Mouse (Mus musculus) regulatory T cell (primary cell): ENCODE data around the gene Ftl1.
"Not testable (repeated sequence)": the region's sequence is repeated elsewhere in the genome, so short reads cannot be mapped to it uniquely, and the experiment has no call there.

Experiments
- in situ Hi-C: fragments of 300-600 bp; cut with MboI, MseI; formaldehyde crosslinking; loops from one replicate; pipeline ENCODE4 v1.15.1; 2025; ENCODE audit warnings: high pct_unique_total_duplicates

The Ftl1 gene

DNA sequence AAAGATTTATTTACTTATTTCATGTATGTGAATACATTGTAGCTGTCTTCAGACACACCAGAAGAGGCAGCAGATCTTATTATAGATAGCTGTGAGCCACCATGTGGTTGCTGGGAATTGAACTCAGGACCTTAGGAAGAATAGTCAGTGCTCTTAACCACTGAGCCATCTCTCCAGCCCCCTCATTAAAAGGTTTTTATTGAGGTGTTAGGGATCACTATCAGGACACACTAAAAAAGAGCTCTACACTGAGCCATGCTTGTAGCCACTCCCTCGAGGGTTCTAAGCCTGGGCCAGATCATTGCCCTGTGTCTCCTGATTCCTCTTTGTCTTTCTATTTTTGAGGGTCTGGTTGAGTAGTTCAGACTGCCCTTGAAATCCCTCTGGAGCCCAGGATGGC is 16.8 kb upstream of the Ftl1 start:
- in situ Hi-C loops, result loop anchor here (5.0 to 10.0 kb wide), 2 partner anchors 41 to 88 kb away; no protein-coding TSS in a partner anchor

DNA sequence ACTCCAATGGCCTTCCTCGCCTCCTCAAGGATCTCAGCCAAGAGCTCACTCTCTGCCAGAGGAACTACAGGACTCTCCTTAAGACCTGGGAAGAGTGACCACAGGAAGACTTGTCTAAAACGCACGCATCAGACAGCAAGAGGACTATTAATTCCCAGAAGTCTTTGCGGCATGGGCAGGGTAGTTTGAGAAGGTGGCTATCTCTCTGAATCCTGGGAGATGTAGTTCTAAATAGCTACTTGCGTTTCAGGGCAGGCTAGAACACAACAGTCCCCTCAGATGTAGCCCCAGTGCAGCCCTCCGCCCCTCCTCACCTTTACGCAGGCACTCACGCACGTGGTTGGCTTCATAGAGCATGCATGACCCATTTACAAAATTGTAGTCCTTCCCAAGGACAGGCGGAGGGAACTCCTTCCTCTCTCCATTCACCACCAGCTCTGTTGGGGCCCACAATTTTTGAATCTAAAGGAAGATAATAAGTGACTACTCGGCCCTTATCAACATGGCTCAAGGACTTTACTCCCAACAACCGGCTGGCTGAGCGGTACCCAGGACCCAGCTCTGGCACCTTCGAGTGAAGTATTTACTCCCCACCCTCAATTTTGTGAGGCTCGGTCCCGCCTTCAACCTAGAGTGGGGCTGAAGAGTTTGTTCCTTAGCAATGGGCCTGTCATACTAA is 15.7 kb upstream of the Ftl1 start:
- in situ Hi-C loops, result loop anchor here (5.0 to 10.0 kb wide), 2 partner anchors 42 to 89 kb away; no protein-coding TSS in a partner anchor

- in situ Hi-C loops, result loop anchor here (10.0 kb wide), 1 partner anchor 94 kb away; no protein-coding TSS in a partner anchor
Measured at GRCm38 (mm10) chr7:45470869-45471268, 11.2 kb upstream of the Ftl1 start.

- in situ Hi-C loops, result no loop called here
Measured at GRCm38 (mm10) chr7:45467090-45467670, 7.5 kb upstream of the Ftl1 start.

- in situ Hi-C loops, result no loop called here
Measured at GRCm38 (mm10) chr7:45466283-45467089, 6.8 kb upstream of the Ftl1 start, which contains the start of gene Bax. Gene Bax (minus strand): TSS chr7:45466898.

- in situ Hi-C loops, result no loop called here
Measured at GRCm38 (mm10) chr7:45465549-45465948, 5.9 kb upstream of the Ftl1 start.

GRCm38 (mm10) chr7:45465112-45465511 is 5.4 kb upstream of the Ftl1 start:
- in situ Hi-C loops, result no loop called here

DNA sequence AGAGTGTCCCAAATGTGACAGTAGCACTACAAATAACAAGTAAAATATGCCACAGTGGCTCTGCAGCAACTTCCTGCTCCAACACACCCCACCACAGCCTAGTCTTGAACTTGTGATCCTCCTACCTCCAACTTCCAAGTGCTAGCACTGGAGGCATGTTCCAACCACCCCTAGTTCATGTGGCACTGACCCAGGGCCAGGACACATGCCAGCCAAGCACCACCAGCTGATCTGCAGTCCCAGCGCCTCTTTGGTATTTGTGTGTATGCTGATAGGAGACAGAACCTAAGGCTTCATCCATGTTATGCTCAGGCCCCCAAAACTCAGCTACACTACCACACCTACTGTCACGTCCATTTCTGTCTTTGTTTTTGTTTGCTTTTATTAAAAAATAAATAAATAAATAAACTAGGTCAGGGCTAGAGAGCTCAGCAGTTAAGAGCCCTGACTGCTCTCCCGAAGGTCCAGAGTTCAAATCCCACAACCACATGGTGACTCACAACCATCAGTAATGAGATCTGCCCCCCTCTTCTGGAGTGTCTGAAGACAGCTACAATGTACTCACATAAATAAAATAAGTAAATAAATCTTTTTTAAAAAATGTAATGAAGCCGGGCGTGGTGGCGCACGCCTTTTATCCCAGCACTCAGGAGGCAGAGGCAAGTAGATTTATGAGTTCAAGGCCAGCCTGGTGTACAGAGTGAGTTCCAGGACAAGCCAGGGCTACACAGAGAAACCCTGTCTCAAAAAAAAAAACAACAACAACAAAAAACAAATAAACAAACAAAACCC is 4.5 kb upstream of the Ftl1 start:
- in situ Hi-C loops, result no loop called here

DNA sequence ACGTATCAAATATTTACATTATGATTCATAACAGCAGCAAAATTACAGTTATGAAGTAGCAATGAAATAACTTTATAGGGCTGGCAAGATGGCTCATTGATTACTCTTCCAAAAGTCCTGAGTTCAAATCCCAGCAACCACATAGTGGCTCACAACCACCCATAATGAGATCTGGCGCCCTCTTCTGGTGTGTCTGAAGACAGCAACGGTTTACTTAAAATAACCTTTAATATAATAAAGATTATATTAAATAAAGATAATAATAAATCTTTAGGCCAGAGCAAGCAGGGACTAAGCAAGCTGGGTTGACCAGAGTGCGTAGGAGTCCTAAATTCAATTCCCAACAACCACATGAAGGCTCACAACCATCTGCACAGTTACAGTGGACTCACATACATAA is 3.2 kb upstream of the Ftl1 start:
- in situ Hi-C loops, result not testable (repeated sequence)

DNA sequence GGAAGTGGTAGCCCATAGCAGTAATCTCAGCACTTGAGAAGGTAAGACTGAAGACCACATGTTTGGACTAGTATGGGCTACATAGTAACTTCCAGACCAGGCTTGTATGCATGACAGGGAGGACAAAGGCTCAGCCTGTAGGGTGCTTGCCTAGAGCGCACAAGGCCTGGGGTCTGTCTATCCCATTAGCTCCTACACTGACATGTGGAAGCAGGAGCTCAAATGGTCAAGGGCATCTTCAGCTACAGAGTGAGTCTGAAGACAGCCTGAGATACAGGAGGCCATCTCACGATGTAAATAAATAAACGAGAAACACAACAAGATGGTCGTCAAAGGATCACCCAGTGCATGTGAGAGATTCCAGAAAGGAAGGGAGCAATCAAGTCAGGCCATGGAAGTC is 2.6 kb upstream of the Ftl1 start:
- in situ Hi-C loops, result no loop called here

GRCm38 (mm10) chr7:45461781-45462180 is 2.1 kb upstream of the Ftl1 start:
- in situ Hi-C loops, result no loop called here

GRCm38 (mm10) chr7:45461326-45461725 is 1.6 kb upstream of the Ftl1 start:
- in situ Hi-C loops, result no loop called here

DNA sequence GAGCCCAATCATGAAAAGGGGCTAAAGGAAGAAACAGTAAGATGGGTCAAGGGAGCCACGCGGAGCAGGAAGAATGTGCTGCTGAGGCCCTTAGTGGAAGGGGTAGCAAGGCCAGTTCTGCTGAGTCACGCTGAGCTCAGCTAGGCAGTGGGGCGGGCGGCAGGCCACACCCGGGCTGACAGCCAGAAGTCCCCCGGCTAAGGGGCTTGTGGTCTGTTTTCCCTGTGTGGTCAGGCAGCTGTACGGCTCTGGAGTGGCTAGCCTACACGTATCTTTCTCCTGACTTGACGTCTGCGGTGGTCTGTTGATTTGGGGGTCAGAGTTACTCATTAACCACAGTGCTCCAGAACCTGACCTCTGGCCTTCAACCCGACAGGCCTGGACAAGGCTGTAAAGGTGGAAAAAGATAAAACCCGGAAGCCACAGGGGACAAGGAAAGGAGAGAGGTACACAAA is 1.2 kb upstream of the Ftl1 start:
- in situ Hi-C loops, result no loop called here

- in situ Hi-C loops, result no loop called here
Measured at GRCm38 (mm10) chr7:45460377-45460776, 693 bp upstream of the Ftl1 start.

- in situ Hi-C loops, result no loop called here
Measured at GRCm38 (mm10) chr7:45458748-45459563, 728 bp downstream of the Ftl1 start.

- in situ Hi-C loops, result no loop called here
Measured at GRCm38 (mm10) chr7:45457204-45458060, 2.3 kb downstream of the Ftl1 start.

DNA sequence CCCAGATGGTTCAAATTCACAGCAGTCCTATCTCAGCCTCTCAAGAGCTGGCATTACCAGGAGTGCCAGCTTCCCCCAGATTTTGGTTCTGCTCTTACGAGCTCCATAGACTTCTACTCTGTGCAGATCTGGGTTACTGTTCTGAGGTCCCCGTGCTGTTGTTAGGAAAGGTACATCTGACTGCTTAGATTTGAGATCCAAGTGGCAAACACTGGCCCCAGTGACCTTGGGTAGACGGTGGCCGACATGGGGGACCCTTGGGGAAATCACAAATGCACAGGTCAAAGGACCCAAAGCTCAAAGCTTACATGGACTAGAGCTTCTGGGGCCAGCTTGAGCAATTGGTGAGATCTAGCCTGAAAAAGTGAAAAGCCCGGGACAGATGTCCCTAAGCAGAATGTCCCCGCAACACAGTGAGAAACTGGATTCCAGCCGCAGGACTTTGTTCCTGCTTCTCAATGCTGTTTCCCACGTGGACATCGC is 2.9 kb downstream of the Ftl1 start:
- in situ Hi-C loops, result no loop called here

- in situ Hi-C loops, result no loop called here
Measured at GRCm38 (mm10) chr7:45455932-45456696, 3.6 kb downstream of the Ftl1 start.

DNA sequence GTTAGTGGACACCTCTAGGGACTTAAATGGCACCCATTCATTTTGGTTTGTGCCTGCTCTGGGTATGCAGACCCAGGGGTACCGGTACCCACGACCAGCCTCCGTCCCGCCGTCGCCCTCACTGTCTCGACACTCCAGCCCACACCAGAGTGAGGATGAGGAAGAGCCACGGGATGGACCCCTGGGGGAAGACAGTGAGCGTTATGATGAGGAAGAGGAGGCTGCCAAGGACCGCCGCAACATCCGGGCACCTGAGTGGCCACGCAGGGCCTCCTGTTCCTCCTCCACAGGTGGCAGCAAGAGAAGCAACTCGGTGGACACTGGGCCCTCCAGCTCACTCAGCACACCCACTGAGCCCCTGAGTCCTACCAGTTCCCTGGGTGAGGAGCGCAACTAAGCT is 4.7 kb downstream of the Ftl1 start:
- in situ Hi-C loops, result no loop called here
